Mouse (Mus musculus): ENCODE data around the gene Krcc1.

DNA sequence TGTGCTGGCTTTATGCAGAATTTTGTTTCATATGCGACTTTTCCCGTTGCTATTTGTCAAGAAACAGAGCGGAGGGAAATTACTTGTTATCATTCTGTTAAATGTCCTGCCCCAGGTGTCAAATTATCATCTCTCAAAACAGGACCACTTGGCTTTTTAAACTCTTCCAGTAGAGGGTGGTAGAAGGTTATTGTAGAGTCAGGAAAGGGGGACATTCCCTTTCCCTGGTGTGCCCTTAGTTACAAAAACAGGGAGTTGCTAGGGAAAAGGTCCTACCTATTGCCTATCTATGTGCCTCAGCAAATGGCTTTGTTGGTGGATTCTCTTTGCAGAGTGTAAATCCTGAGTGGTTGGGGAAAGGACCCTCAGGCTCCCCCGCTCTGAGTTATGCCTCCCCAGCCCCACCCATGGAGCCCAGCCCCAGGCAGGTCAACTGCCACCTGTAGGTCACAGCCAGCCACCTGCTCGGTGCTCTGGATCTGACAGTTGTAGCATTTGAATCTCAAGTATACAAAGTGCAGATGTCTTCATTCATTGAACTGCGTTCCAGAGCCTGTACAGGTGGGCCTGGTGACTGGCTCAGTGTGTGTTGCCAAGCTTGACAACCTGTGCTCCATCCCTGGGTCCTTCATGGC is 30.7 kb downstream of the Krcc1 start:
- no peak for TF ChIP-seq EP300 (IDR thresholded peaks at IDR 0.05; ENCODE audit: low read depth)
- TF ChIP-seq CTCF (IDR thresholded peaks at IDR 0.05; ENCODE audit: low read depth), result peak; percentile 43
